Comparison of ENCODE assay signal across 12 mouse cellular contexts in genomic region chr4:145229524-145230163, GRCm38 (mm10). TPM values are rescaled to one million over a fixed set of nuclear protein-coding genes. Genes with fewer than 3 reads are reported as not detected.
DNase-seq lines count a peak whose midpoint lies in the region; ATAC-seq and TF ChIP-seq lines count a peak whose summit lies in the region.
"Had no signal": no experiment of that assay in that cellular context is flagged by ENCODE, and none has a peak within 500 bp of the region (broad histone marks: within the 10 kb centered on the region; RNA-seq: fewer than 3 reads in every experiment).

No protein-coding gene starts in this region.

- no peaks in the 10 kb centered on the region for H3K36me3 ChIP-seq in limb, embryonic 13.5 days
- H3K36me3 ChIP-seq in limb, embryonic 10.5 days, result no peaks in the 10 kb centered on the region
- no peaks in the 10 kb centered on the region for H3K36me3 ChIP-seq in myocyte (ENCODE audit: control insufficient read depth, insufficient read depth)
- H3K36me3 ChIP-seq: forebrain, embryonic 15.5 days; limb, embryonic 12.5 days; neural tube, embryonic 13.5 days had no signal

- ATAC-seq in limb, embryonic 13.5 days (ENCODE audit: low FRiP score, low read depth), result peak; percentile 50; the same call in 1 of the 2 replicates
- peak; percentile 68 for ATAC-seq in activated CD4-positive, CD25-positive, alpha-beta regulatory T cell, adult 4 months
- ATAC-seq: forebrain, embryonic 15.5 days had no signal

- H3K4me2 ChIP-seq in limb, embryonic 13.5 days (replicated peaks), result no peak overlapping the region
- H3K4me2 ChIP-seq in myocyte (ENCODE audit: low read depth), result peak overlapping the region; percentile 21
- H3K4me2 ChIP-seq: forebrain, embryonic 15.5 days; limb, embryonic 12.5 days; neural tube, embryonic 13.5 days had no signal

- H3K9ac ChIP-seq in limb, embryonic 13.5 days, result no peak overlapping the region
- H3K9ac ChIP-seq: forebrain, embryonic 15.5 days; limb, embryonic 12.5 days; neural tube, embryonic 13.5 days had no signal

- no peak for TF ChIP-seq POLR2A in myocyte (IDR thresholded peaks at IDR 0.05; ENCODE audit: insufficient read length, low read depth)

- 82% methylated on average over 5 of the region's 5 CpGs for WGBS in limb, embryonic 13.5 days
- 95% methylated on average over 5 of the region's 5 CpGs for WGBS in limb, embryonic 10.5 days

- H3K9me3 ChIP-seq in limb, embryonic 13.5 days, result no peaks in the 10 kb centered on the region
- no peaks in the 10 kb centered on the region for H3K9me3 ChIP-seq in limb, embryonic 10.5 days (replicated peaks)
- H3K9me3 ChIP-seq: forebrain, embryonic 15.5 days; limb, embryonic 12.5 days; neural tube, embryonic 13.5 days had no signal

- H3K4me1 ChIP-seq in limb, embryonic 13.5 days, result peaks cover 5% of the 10 kb centered on the region; the same call in 1 of the 2 replicates
- H3K4me1 ChIP-seq in limb, embryonic 10.5 days, result no peaks in the 10 kb centered on the region
- H3K4me1 ChIP-seq: forebrain, embryonic 15.5 days; limb, embryonic 12.5 days; neural tube, embryonic 13.5 days had no signal

- no peak for DNase-seq in limb, embryonic 10.5 days (ENCODE audit: low spot score)
- DNase-seq in induced T-regulatory cell, adult 2 months (ENCODE audit: low read depth), result peak; percentile 72
- no peak for DNase-seq in embryo, embryonic 11 days
- DNase-seq in adrenal gland, postnatal 4 days (ENCODE audit: low spot score in 2 of 2), result no peak
- no peak for DNase-seq in urinary bladder, postnatal 10 days (ENCODE audit: low spot score)
- DNase-seq: cerebellum, adult 2 months had no signal

- no peaks in the 10 kb centered on the region for H3K27me3 ChIP-seq in limb, embryonic 13.5 days
- no peaks in the 10 kb centered on the region for H3K27me3 ChIP-seq in limb, embryonic 10.5 days (ENCODE audit: low read depth, poor library complexity, severe bottlenecking)
- H3K27me3 ChIP-seq in myocyte (ENCODE audit: control insufficient read depth, insufficient read depth, insufficient read length), result no peaks in the 10 kb centered on the region
- H3K27me3 ChIP-seq: forebrain, embryonic 15.5 days; limb, embryonic 12.5 days; neural tube, embryonic 13.5 days had no signal

- H3ac ChIP-seq in myocyte (ENCODE audit: control insufficient read depth, insufficient read length), result no peak overlapping the region

- H3K4me3 ChIP-seq in limb, embryonic 13.5 days, result no peak overlapping the region
- no peak overlapping the region for H3K4me3 ChIP-seq in limb, embryonic 10.5 days
- H3K4me3 ChIP-seq in myocyte, result no peak overlapping the region
- H3K4me3 ChIP-seq: forebrain, embryonic 15.5 days; limb, embryonic 12.5 days; neural tube, embryonic 13.5 days had no signal

- peaks cover 11% of the 10 kb centered on the region for H3K79me2 ChIP-seq in myocyte (ENCODE audit: control insufficient read depth, insufficient read depth)

- no peak overlapping the region for H3K27ac ChIP-seq in limb, embryonic 13.5 days
- no peak overlapping the region for H3K27ac ChIP-seq in limb, embryonic 10.5 days
- H3K27ac ChIP-seq: forebrain, embryonic 15.5 days; limb, embryonic 12.5 days; neural tube, embryonic 13.5 days had no signal

TF ChIP-seq in myocyte, 11 proteins besides CTCF, POLR2A, EP300 and RAD21:
- TF ChIP-seq SRF (IDR thresholded peaks at IDR 0.05; ENCODE audit: control insufficient read depth, insufficient read length, low read depth) (no peak), MYOD1 (IDR thresholded peaks at IDR 0.05; ENCODE audit: control insufficient read depth in 1 of 3, insufficient read length in 2 of 3, low read depth in 2 of 3) (no peak), USF1 (IDR thresholded peaks at IDR 0.05; ENCODE audit: low read depth) (no peak), REST (IDR thresholded peaks at IDR 0.05; ENCODE audit: insufficient read depth, insufficient read length) (no peak), TCF3 (IDR thresholded peaks at IDR 0.05; ENCODE audit: insufficient read length, low read depth) (no peak), MYOG (IDR thresholded peaks at IDR 0.05; ENCODE audit: control insufficient read depth in 1 of 3, insufficient read depth in 1 of 3, insufficient read length in 2 of 3, low read depth in 2 of 3) (no peak), CEBPB (IDR thresholded peaks at IDR 0.05; ENCODE audit: insufficient read depth, poor library complexity, severe bottlenecking) (no peak), MAX (IDR thresholded peaks at IDR 0.05; ENCODE audit: low read depth) (no peak), E2F4 (IDR thresholded peaks at IDR 0.05; ENCODE audit: insufficient read depth) (no peak), POLR2AphosphoS2 (IDR thresholded peaks at IDR 0.05; ENCODE audit: insufficient read length, low read depth) (no peak), TCF12 (IDR thresholded peaks at IDR 0.05; ENCODE audit: insufficient read depth, poor library complexity, severe bottlenecking) (no peak)

RNA-seq across cellular contexts. Expression of gene Tnfrsf1b, which starts 17.0 kb away (rescaled TPM):
- polyA plus RNA-seq in limb, embryonic 13.5 days (2015; fragmentation: Nextera tagmentation; extraction: Ambion mirVana), result 2.9 and 3.1 TPM in 2 replicates
- polyA plus RNA-seq in limb, embryonic 10.5 days (2016; fragmentation: Nextera tagmentation; extraction: Ambion mirVana), result 1.9 and 2.1 TPM in 2 replicates
- polyA plus RNA-seq in activated CD4-positive, CD25-positive, alpha-beta regulatory T cell, adult 4 months (2017; shearing (Covaris generic)), result 100 to 1,000 TPM in 1 of 2 experiments, 10 to 100 TPM in 1; 87.9 to 139 TPM
- polyA plus RNA-seq in myocyte (2012; fragmentation: generic; extraction: Trizol), result 9.7 TPM
- total RNA-seq in adrenal gland, postnatal 4 days (2021), result 1 to 10 TPM; 7.8 to 9.1 TPM

RNA-seq across cellular contexts. Expression of gene Vps13d, which starts 34.8 kb away (rescaled TPM):
- polyA plus RNA-seq in limb, embryonic 13.5 days (2015; fragmentation: Nextera tagmentation; extraction: Ambion mirVana), result 10.4 and 13.1 TPM in 2 replicates
- polyA plus RNA-seq in limb, embryonic 10.5 days (2016; fragmentation: Nextera tagmentation; extraction: Ambion mirVana), result 6.3 and 8.7 TPM in 2 replicates
- polyA plus RNA-seq in activated CD4-positive, CD25-positive, alpha-beta regulatory T cell, adult 4 months (2017; shearing (Covaris generic)), result 10 to 100 TPM in 1 of 2 experiments, 1 to 10 TPM in 1; 9.2 to 17.9 TPM
- polyA plus RNA-seq in myocyte (2012; fragmentation: generic; extraction: Trizol), result 20.0 TPM
- 10 to 100 TPM; 58.4 to 59.0 TPM for total RNA-seq in adrenal gland, postnatal 4 days (2021)
